Mouse (Mus musculus): ENCODE results near the gene Fat4. TPM values are rescaled to one million over a fixed set of nuclear protein-coding genes. Genes with fewer than 3 reads are reported as not detected.

The Fat4 gene
- polyA plus RNA-seq, 1 experiment from 2014 or later: 0.27 TPM

- 71% methylated on average over 6 of the region's 6 CpGs for WGBS (ENCODE audit: insufficient replicate concordance)
- no peak for ATAC-seq (ENCODE audit: low read depth)
- Histone ChIP-seq H3K27me3 (ENCODE audit: control insufficient read depth, insufficient read depth, low read depth, low read length) (no peaks in the 10 kb centered on the region), H3K36me3 (ENCODE audit: control insufficient read depth, insufficient read depth) (no peaks in the 10 kb centered on the region), H3K9me3 (replicated peaks; ENCODE audit: control insufficient read depth, low read length) (no peaks in the 10 kb centered on the region), H3K4me3 (ENCODE audit: low read depth, low read length) (no peak overlapping the region), H3K27ac (ENCODE audit: low read length) (no peak overlapping the region), H3K9ac (ENCODE audit: low read depth, low read length) (no peak overlapping the region), H3K4me1 (ENCODE audit: control insufficient read depth, low read depth, low read length) (no peaks in the 10 kb centered on the region), H3K4me2 (ENCODE audit: low read depth, low read length) (no peak overlapping the region)
Observed at GRCm38 (mm10) chr3:38962328-38962727, 75.6 kb downstream of the Fat4 start.

- Histone ChIP-seq H3K27me3 (ENCODE audit: control insufficient read depth, insufficient read depth, low read depth, low read length) (no peaks in the 10 kb centered on the region), H3K9me3 (replicated peaks; ENCODE audit: control insufficient read depth, low read length) (no peaks in the 10 kb centered on the region), H3K27ac (ENCODE audit: low read length) (no peak overlapping the region), H3K4me3 (ENCODE audit: low read depth, low read length) (no peak overlapping the region), H3K4me1 (ENCODE audit: control insufficient read depth, low read depth, low read length) (no peaks in the 10 kb centered on the region), H3K36me3 (ENCODE audit: control insufficient read depth, insufficient read depth) (no peaks in the 10 kb centered on the region), H3K9ac (ENCODE audit: low read depth, low read length) (no peak overlapping the region), H3K4me2 (ENCODE audit: low read depth, low read length) (no peak overlapping the region)
- no peak for ATAC-seq (ENCODE audit: low read depth)
Observed at GRCm38 (mm10) chr3:38967480-38967879, 80.7 kb downstream of the Fat4 start.

DNA sequence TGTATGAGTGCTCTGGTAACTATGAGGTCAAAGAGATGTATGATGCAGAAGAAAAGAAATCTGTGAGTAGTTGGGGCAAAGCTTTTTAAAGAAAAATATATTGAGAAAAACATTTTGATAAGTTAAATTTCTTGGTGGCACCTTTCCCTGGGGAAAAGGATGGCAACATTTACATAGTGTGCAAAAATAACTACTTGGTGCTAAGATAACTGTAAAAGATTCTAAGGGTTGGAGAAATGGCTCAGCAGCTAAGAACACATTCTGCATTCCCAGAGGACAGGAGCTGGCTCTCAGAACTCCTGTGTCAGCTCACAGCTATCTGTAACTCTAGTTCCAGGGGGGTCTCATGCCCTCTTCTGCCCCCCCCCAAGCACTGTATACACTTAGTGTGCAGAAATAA lies 99.6 kb downstream of the Fat4 start:
- H3K27ac ChIP-seq (ENCODE audit: low read length): no peak overlapping the region
- no peaks in the 10 kb centered on the region for H3K9me3 ChIP-seq (replicated peaks; ENCODE audit: control insufficient read depth, low read length)
- H3K36me3 ChIP-seq (ENCODE audit: control insufficient read depth, insufficient read depth): no peaks in the 10 kb centered on the region
- no peaks in the 10 kb centered on the region for H3K27me3 ChIP-seq (ENCODE audit: control insufficient read depth, insufficient read depth, low read depth, low read length)
- no peak for ATAC-seq (ENCODE audit: low read depth)
- no peak overlapping the region for H3K9ac ChIP-seq (ENCODE audit: low read depth, low read length)
- H3K4me2 ChIP-seq (ENCODE audit: low read depth, low read length): no peak overlapping the region
- H3K4me1 ChIP-seq (ENCODE audit: control insufficient read depth, low read depth, low read length): no peaks in the 10 kb centered on the region
- H3K4me3 ChIP-seq (ENCODE audit: low read depth, low read length): no peak overlapping the region

DNA sequence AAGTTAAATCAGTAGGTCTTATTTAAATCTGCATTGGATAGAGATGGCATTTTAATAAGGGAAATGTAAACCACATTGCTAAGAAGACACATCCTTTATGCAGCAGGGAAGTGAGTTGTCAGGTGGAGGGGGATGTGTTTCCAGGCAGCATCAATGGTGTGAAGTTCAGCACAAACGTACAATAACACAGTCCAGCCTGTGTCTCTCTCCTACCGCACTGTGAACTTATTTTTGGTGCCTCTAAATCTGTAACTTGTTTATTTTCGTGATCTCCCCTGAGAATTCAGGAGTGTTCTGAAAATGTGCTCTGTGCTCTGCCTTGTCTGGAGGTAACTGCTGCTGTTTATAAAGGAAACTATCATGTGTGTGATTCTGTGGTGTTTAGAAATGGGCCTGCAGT lies 102.4 kb downstream of the Fat4 start:
- Histone ChIP-seq H3K4me3 (ENCODE audit: low read depth, low read length) (no peak overlapping the region), H3K36me3 (ENCODE audit: control insufficient read depth, insufficient read depth) (no peaks in the 10 kb centered on the region), H3K9ac (ENCODE audit: low read depth, low read length) (no peak overlapping the region), H3K27ac (ENCODE audit: low read length) (no peak overlapping the region), H3K27me3 (ENCODE audit: control insufficient read depth, insufficient read depth, low read depth, low read length) (no peaks in the 10 kb centered on the region), H3K9me3 (replicated peaks; ENCODE audit: control insufficient read depth, low read length) (no peaks in the 10 kb centered on the region), H3K4me1 (ENCODE audit: control insufficient read depth, low read depth, low read length) (no peaks in the 10 kb centered on the region), H3K4me2 (ENCODE audit: low read depth, low read length) (no peak overlapping the region)
- ATAC-seq (ENCODE audit: low read depth): no peak
- WGBS (ENCODE audit: insufficient replicate concordance): 53% methylated on average over 3 of the region's 3 CpGs

DNA sequence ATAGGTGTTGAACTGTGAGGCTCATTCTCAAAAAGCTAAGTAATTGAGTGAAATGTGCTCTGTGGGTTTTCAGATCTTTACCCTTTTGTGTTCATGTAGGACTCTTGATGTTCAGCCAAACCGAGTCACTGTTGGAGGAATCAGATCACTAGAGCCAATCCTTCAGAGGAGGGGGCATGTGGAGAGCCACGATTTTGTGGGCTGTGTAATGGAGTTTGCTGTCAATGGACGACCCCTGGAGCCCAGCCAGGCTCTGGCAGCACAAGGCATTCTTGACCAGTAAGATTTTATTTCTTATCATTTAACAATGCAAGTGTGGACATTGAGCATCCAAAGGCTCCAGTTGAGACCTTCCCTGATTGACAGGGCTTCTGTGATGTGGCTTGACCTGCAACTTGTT lies 113.3 kb downstream of the Fat4 start:
- no peaks in the 10 kb centered on the region for H3K4me1 ChIP-seq (ENCODE audit: control insufficient read depth, low read depth, low read length)
- H3K4me2 ChIP-seq (ENCODE audit: low read depth, low read length): no peak overlapping the region
- H3K9ac ChIP-seq (ENCODE audit: low read depth, low read length): no peak overlapping the region
- no peaks in the 10 kb centered on the region for H3K27me3 ChIP-seq (ENCODE audit: control insufficient read depth, insufficient read depth, low read depth, low read length)
- H3K4me3 ChIP-seq (ENCODE audit: low read depth, low read length): no peak overlapping the region
- H3K27ac ChIP-seq (ENCODE audit: low read length): no peak overlapping the region
- H3K9me3 ChIP-seq (replicated peaks; ENCODE audit: control insufficient read depth, low read length): no peaks in the 10 kb centered on the region
- WGBS (ENCODE audit: insufficient replicate concordance): 46% methylated on average over 3 of the region's 3 CpGs
- no peaks in the 10 kb centered on the region for H3K36me3 ChIP-seq (ENCODE audit: control insufficient read depth, insufficient read depth)
- ATAC-seq (ENCODE audit: low read depth): no peak

DNA sequence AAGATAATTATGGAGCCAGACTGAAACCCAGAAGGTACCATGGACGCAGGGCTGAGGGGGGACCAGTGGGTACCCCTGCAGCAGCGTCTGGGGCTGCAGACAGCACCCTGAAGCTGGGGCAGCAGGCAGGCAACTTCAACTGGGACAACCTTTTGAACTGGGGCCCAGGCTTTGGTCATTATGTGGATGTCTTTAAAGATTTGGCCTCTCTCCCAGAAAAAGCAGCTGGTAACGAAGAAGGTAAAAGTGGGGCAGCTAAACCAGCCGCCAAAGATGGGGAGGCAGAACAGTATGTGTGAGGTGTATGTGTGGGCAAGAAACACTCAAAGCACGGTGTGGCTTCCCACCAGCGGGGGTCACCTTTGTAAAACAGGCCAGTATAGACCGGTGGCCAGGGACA lies 123.8 kb downstream of the Fat4 start:
- Histone ChIP-seq H3K27me3 (ENCODE audit: control insufficient read depth, insufficient read depth, low read depth, low read length) (no peaks in the 10 kb centered on the region), H3K4me3 (ENCODE audit: low read depth, low read length) (no peak overlapping the region), H3K27ac (ENCODE audit: low read length) (no peak overlapping the region), H3K4me1 (ENCODE audit: control insufficient read depth, low read depth, low read length) (no peaks in the 10 kb centered on the region), H3K4me2 (ENCODE audit: low read depth, low read length) (no peak overlapping the region), H3K36me3 (ENCODE audit: control insufficient read depth, insufficient read depth) (no peaks in the 10 kb centered on the region), H3K9me3 (replicated peaks; ENCODE audit: control insufficient read depth, low read length) (no peaks in the 10 kb centered on the region), H3K9ac (ENCODE audit: low read depth, low read length) (no peak overlapping the region)
- ATAC-seq (ENCODE audit: low read depth): no peak
- 69% methylated on average over 7 of the region's 7 CpGs for WGBS (ENCODE audit: insufficient replicate concordance)

DNA sequence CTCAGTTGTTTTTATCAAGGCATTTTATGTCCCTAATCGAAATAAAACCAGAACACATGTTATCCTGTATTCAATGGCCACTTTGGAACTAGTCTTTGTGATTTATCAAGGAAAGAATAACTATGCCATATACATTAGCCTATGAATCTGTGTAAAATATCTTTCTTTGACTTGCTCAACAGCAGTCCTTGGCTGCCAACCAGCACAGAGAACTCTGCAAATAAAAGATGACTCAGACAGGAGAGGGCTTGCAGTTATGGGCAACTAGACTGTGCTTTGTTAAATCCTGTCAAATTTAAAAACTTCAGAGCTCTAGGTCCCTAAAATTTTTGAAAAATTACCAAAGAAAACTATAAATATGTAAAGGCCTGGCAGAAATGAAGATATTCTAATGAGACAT lies 130.9 kb downstream of the Fat4 start:
- no peak overlapping the region for H3K9ac ChIP-seq (ENCODE audit: low read depth, low read length)
- WGBS (ENCODE audit: insufficient replicate concordance): 26% methylated on average over 1 of the region's 1 CpGs

DNA sequence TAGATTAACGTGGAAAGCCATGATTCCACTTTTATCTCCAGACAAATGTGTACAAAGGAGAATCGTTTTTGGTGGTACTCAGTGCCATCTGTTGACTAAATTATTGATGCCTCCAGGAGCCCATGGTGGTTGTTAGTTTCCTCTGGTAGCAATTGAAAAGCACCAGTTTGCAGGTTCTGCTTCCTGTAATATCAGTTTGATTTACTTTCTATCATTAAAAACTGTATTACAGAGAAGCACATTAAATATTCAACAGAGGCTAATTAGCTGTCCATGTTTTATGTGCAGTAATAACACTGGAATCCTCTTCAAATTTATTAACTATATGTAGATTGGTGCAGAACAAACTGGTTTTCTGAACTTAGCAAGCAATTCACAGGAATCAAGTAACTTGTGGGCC lies 149.4 kb downstream of the Fat4 start:
- Histone ChIP-seq H3K4me2 (ENCODE audit: low read depth, low read length) (no peak overlapping the region), H3K27me3 (ENCODE audit: control insufficient read depth, insufficient read depth, low read depth, low read length) (no peaks in the 10 kb centered on the region), H3K36me3 (ENCODE audit: control insufficient read depth, insufficient read depth) (no peaks in the 10 kb centered on the region), H3K27ac (ENCODE audit: low read length) (no peak overlapping the region), H3K9ac (ENCODE audit: low read depth, low read length) (no peak overlapping the region), H3K4me3 (ENCODE audit: low read depth, low read length) (no peak overlapping the region), H3K4me1 (ENCODE audit: control insufficient read depth, low read depth, low read length) (no peaks in the 10 kb centered on the region), H3K9me3 (replicated peaks; ENCODE audit: control insufficient read depth, low read length) (no peaks in the 10 kb centered on the region)
- WGBS (ENCODE audit: insufficient replicate concordance): 35% methylated on average over 2 of the region's 2 CpGs
- no peak for ATAC-seq (ENCODE audit: low read depth)

More for the DNA sequence above, 130.9 kb downstream of the Fat4 start:
- H3K36me3 ChIP-seq (ENCODE audit: control insufficient read depth, insufficient read depth): no peaks in the 10 kb centered on the region
- no peak for ATAC-seq (ENCODE audit: low read depth)
- no peaks in the 10 kb centered on the region for H3K27me3 ChIP-seq (ENCODE audit: control insufficient read depth, insufficient read depth, low read depth, low read length)
- H3K9me3 ChIP-seq (replicated peaks; ENCODE audit: control insufficient read depth, low read length): no peaks in the 10 kb centered on the region
- no peak overlapping the region for H3K27ac ChIP-seq (ENCODE audit: low read length)
- no peak overlapping the region for H3K4me2 ChIP-seq (ENCODE audit: low read depth, low read length)
- no peaks in the 10 kb centered on the region for H3K4me1 ChIP-seq (ENCODE audit: control insufficient read depth, low read depth, low read length)
- no peak overlapping the region for H3K4me3 ChIP-seq (ENCODE audit: low read depth, low read length)

- no peak overlapping the region for H3K9ac ChIP-seq (ENCODE audit: low read depth, low read length)
- no peaks in the 10 kb centered on the region for H3K4me1 ChIP-seq (ENCODE audit: control insufficient read depth, low read depth, low read length)
- H3K27ac ChIP-seq (ENCODE audit: low read length): no peak overlapping the region
- H3K4me2 ChIP-seq (ENCODE audit: low read depth, low read length): no peak overlapping the region
- H3K9me3 ChIP-seq (replicated peaks; ENCODE audit: control insufficient read depth, low read length): no peaks in the 10 kb centered on the region
- H3K4me3 ChIP-seq (ENCODE audit: low read depth, low read length): no peak overlapping the region
- H3K27me3 ChIP-seq (ENCODE audit: control insufficient read depth, insufficient read depth, low read depth, low read length): no peaks in the 10 kb centered on the region
- ATAC-seq (ENCODE audit: low read depth): no peak
- H3K36me3 ChIP-seq (ENCODE audit: control insufficient read depth, insufficient read depth): no peaks in the 10 kb centered on the region
- 38% methylated on average over 4 of the region's 4 CpGs for WGBS (ENCODE audit: insufficient replicate concordance)
Observed at GRCm38 (mm10) chr3:39046425-39046824, 159.7 kb downstream of the Fat4 start.
